Mouse (Mus musculus): ENCODE measurements around the gene Rpia. TPM values are rescaled to one million over a fixed set of nuclear protein-coding genes. Genes with fewer than 3 reads are reported as not detected.
A peak's percentile ranks its signal among the peaks of the same experiment; 100 is the strongest.
"Not testable (repeated sequence)": the region's sequence is repeated elsewhere in the genome, so short reads cannot be mapped to it uniquely, and the experiment has no call there.

Gene Rpia
- 2.4 and 3.9 TPM in 2 replicates for polyA plus RNA-seq (2016; fragmentation: Nextera tagmentation; extraction: Ambion mirVana)

DNA sequence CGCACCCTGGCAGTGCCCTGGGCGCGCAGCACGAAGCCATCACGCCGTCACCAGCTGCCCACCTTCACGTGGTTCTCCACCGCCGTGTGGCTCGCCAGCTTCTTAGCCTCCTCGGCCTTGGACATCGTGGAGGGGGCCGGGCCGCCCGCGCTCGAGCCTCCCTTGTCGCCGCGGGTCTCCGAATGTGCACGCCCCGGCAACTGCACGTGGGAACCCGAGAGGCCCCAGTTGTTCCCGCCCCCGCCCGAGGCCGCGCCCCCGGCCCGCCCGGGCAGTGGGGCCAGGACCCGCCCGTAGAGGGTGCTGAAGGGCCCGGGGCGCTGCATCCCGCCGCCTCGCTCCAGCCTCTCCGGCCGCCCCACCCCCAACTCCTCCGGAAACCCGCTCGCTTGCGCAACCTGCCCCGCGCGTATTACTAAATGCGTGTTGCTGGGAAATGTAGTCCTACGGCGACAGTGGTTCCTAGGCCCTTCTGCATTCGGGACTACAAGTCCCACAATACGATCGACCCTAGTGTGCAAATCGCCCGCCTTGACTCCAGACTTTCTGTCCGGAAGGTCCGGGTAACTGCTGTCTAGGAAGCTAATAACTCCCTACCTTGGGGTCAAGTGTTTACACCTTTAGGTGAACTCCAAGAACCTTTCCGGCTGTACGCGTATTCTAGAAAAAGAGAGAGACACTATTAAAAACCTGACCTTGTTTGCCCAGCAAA, at the start of gene Rpia:
TSS of gene Rpia (minus strand) at position 409 of the 712 bp plus-strand sequence.
- WGBS = under 1% methylated on average over 62 of the region's 62 CpGs
- peak within 1 kb of the TSS; percentile 60 for H3K27ac ChIP-seq (replicated peaks)
- peak within 1 kb of the TSS; percentile 83 for H3K9ac ChIP-seq (replicated peaks)
- peak within 1 kb of the TSS; percentile 86 for H3K4me2 ChIP-seq (replicated peaks)
- H3K9me3 ChIP-seq = no peaks in the 10 kb centered on the region
- ATAC-seq (ENCODE audit: low FRiP score, low read depth) = peak; percentile 97
- H3K4me1 ChIP-seq = peaks cover 24% of the 10 kb centered on the region
- 0 out of 2 replicates have a peak, but pooled peaks cover 7% of the 10 kb centered on the region for H3K36me3 ChIP-seq
- no peaks in the 10 kb centered on the region for H3K27me3 ChIP-seq
- H3K4me3 ChIP-seq = peak within 1 kb of the TSS; percentile 73

- peaks cover 10% of the 10 kb centered on the region; the same call in 1 of the 2 replicates for H3K4me1 ChIP-seq
Observed at GRCm38 (mm10) chr6:70840281-70840680, 48.2 kb upstream of the Rpia start.

GRCm38 (mm10) chr6:70838532-70838931, 46.5 kb upstream of the Rpia start:
- no peaks in the 10 kb centered on the region for H3K27me3 ChIP-seq
- no peaks in the 10 kb centered on the region for H3K9me3 ChIP-seq
- 59% methylated on average over 3 of the region's 3 CpGs for WGBS
- H3K4me1 ChIP-seq = peaks cover 5% of the 10 kb centered on the region; the same call in 1 of the 2 replicates
- no peak overlapping the region for H3K4me2 ChIP-seq (replicated peaks)
- no peak for ATAC-seq (ENCODE audit: low FRiP score, low read depth)
- no peaks in the 10 kb centered on the region for H3K36me3 ChIP-seq
- no peak overlapping the region for H3K9ac ChIP-seq (replicated peaks)
- H3K4me3 ChIP-seq = no peak overlapping the region
- no peak overlapping the region for H3K27ac ChIP-seq (replicated peaks)

More at GRCm38 (mm10) chr6:70840281-70840680, 48.2 kb upstream of the Rpia start:
- H3K27ac ChIP-seq (replicated peaks) = no peak overlapping the region
- no peak for ATAC-seq (ENCODE audit: low FRiP score, low read depth)
- H3K4me2 ChIP-seq (replicated peaks) = no peak overlapping the region
- no peaks in the 10 kb centered on the region for H3K9me3 ChIP-seq
- H3K27me3 ChIP-seq = no peaks in the 10 kb centered on the region
- H3K9ac ChIP-seq (replicated peaks) = no peak overlapping the region
- no peaks in the 10 kb centered on the region for H3K36me3 ChIP-seq
- H3K4me3 ChIP-seq = no peak overlapping the region
- 62% methylated on average over 5 of the region's 5 CpGs for WGBS

DNA sequence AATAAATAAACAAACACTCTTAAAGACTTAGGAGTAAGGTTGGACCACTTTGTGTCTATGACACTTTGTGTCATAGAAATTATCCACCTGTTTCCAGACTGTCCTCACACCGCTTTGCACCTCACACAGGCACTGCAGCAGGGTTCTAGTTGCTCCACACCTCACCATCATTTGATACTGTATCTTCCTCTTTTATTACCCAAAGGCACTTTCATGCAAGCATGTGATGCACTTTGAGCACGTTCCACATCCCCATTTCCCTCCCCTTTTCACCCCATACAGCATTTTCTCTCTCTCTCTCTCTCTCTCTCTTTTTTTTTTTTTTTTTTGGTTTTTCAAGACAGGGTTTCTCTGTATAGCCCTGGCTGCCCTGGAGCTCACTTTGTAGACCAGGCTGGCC, 45.3 kb upstream of the Rpia start:
- H3K36me3 ChIP-seq = no peaks in the 10 kb centered on the region
- H3K4me3 ChIP-seq = no peak overlapping the region
- no peak overlapping the region for H3K9ac ChIP-seq (replicated peaks)
- H3K27ac ChIP-seq (replicated peaks) = no peak overlapping the region
- H3K4me2 ChIP-seq (replicated peaks) = no peak overlapping the region
- H3K27me3 ChIP-seq = no peaks in the 10 kb centered on the region
- H3K4me1 ChIP-seq = no peaks in the 10 kb centered on the region
- H3K9me3 ChIP-seq = no peaks in the 10 kb centered on the region
- no peak for ATAC-seq (ENCODE audit: low FRiP score, low read depth)
- WGBS = 80% methylated on average over 2 of the region's 2 CpGs

DNA sequence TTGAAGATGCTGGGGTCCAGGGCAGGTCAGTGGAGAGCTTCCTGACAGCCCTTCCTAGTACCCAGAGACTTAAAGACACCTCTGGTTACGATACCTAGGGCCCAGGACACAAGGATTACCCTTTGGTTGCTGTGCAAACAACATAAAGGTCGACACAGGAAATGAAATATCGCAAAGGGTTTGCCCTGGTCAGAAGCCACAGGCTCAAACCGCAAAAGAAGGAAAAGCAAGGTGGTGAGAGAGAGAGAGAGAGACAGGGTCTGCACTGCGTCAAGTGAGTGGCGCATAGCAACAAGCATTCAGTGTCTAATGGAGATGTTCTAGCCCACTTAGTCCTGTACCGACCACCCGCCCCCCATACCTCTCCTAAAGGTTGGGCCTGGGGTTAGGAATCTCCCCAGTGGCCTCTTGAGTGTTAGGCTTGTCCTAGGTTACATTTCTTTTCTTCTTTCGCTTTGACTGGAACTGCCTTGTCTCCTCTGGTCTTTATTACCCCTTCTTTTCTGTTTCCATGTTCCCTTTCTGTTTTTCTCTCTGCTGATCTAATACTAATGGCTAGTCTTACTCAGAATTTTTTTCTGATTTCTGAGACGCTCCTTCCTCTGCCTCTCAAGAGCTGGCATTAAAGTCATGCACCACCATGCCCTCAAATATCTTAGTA, 39.3 kb upstream of the Rpia start:
- Histone ChIP-seq H3K36me3 (no peaks in the 10 kb centered on the region), H3K4me1 (no peaks in the 10 kb centered on the region), H3K4me2 (replicated peaks) (no peak overlapping the region), H3K9ac (replicated peaks) (no peak overlapping the region), H3K27ac (replicated peaks) (no peak overlapping the region), H3K27me3 (no peaks in the 10 kb centered on the region), H3K9me3 (no peaks in the 10 kb centered on the region), H3K4me3 (no peak overlapping the region)
- 83% methylated on average over 10 of the region's 10 CpGs for WGBS
- ATAC-seq (ENCODE audit: low FRiP score, low read depth) = no peak

GRCm38 (mm10) chr6:70830552-70830951, 38.5 kb upstream of the Rpia start:
- 85% methylated on average over 3 of the region's 3 CpGs for WGBS
- Histone ChIP-seq H3K4me1 (no peaks in the 10 kb centered on the region), H3K9me3 (no peaks in the 10 kb centered on the region), H3K4me2 (replicated peaks) (no peak overlapping the region), H3K36me3 (no peaks in the 10 kb centered on the region), H3K27me3 (no peaks in the 10 kb centered on the region), H3K27ac (replicated peaks) (no peak overlapping the region), H3K9ac (replicated peaks) (no peak overlapping the region), H3K4me3 (no peak overlapping the region)
- no peak for ATAC-seq (ENCODE audit: low FRiP score, low read depth)

- no peaks in the 10 kb centered on the region for H3K9me3 ChIP-seq
- ATAC-seq (ENCODE audit: low FRiP score, low read depth) = no peak
- H3K27me3 ChIP-seq = no peaks in the 10 kb centered on the region
- no peak overlapping the region for H3K9ac ChIP-seq (replicated peaks)
- H3K4me3 ChIP-seq = no peak overlapping the region
- no peaks in the 10 kb centered on the region for H3K4me1 ChIP-seq
- H3K4me2 ChIP-seq (replicated peaks) = no peak overlapping the region
- no peaks in the 10 kb centered on the region for H3K36me3 ChIP-seq
- H3K27ac ChIP-seq (replicated peaks) = no peak overlapping the region
- WGBS = 63% methylated on average over 2 of the region's 2 CpGs
Observed at GRCm38 (mm10) chr6:70829451-70829850, 37.4 kb upstream of the Rpia start.

GRCm38 (mm10) chr6:70824987-70825337, 32.9 kb upstream of the Rpia start:
- no peaks in the 10 kb centered on the region for H3K27me3 ChIP-seq
- H3K27ac ChIP-seq (replicated peaks) = peak overlapping the region; percentile 15; the same call in 1 of the 2 replicates
- H3K4me3 ChIP-seq = peak overlapping the region; percentile 44
- WGBS = 50% methylated on average over 4 of the region's 4 CpGs
- no peaks in the 10 kb centered on the region for H3K36me3 ChIP-seq
- peaks cover 6% of the 10 kb centered on the region; the same call in 1 of the 2 replicates for H3K4me1 ChIP-seq
- peak overlapping the region; percentile 59 for H3K9ac ChIP-seq (replicated peaks)
- peak overlapping the region; percentile 72 for H3K4me2 ChIP-seq (replicated peaks)
- no peak for ATAC-seq (ENCODE audit: low FRiP score, low read depth)
- no peaks in the 10 kb centered on the region for H3K9me3 ChIP-seq

DNA sequence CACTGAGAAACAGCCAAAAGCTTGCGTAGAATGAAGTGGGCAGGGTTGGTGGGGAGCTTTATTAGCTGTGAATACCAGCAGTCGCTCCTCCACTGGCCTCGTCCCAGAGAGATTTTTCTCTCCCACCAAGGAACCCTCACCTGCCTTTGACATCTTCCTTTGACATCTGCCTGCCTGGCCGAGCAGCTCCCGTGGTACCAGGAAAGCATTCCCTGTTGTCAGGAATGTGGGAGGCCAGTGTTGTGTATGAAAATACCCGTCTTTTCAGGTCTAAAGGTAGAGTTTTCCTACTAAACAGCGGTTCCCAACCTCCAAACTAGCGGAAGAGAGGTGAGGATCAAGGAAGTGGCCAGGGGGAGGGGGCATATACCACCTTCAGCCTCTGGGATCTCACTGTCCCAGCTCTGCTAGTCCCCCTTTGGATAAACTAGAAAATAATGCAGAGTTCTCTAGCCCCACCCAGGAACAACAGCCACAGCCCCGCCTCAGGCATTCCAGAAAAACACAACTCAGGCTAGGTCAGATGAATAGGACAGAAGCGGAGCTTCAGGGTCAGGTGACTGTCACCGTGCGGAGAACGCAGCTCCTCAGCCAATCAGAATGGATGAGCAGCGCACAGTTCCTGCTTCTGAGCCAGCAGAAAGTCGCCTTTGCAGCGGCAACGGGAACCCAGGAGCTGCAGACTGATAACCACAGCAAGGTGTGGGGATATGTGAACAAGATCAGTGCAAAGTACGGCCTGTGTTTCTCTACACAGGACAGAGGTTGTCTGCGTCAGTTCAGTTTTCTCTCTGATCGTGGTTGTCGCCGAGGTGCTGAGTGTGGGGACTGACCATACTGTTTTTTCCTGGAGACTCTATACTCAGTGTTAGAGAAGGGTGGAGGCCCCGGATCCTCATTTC, 32.3 kb upstream of the Rpia start:
- ATAC-seq (ENCODE audit: low FRiP score, low read depth) = peak; percentile 93
- WGBS = 9% methylated on average over 23 of the region's 23 CpGs
- peak overlapping the region; percentile 15; the same call in 1 of the 2 replicates for H3K27ac ChIP-seq (replicated peaks)

GRCm38 (mm10) chr6:70823277-70823676, 31.2 kb upstream of the Rpia start:
- H3K27me3 ChIP-seq; H3K36me3 ChIP-seq; H3K4me1 ChIP-seq; H3K4me2 ChIP-seq (replicated peaks); H3K27ac ChIP-seq (replicated peaks); H3K9me3 ChIP-seq; H3K4me3 ChIP-seq; ATAC-seq (ENCODE audit: low FRiP score, low read depth); H3K9ac ChIP-seq (replicated peaks): not testable (repeated sequence)
- WGBS = 69% methylated on average over 4 of the region's 4 CpGs

More for the DNA sequence above, 32.3 kb upstream of the Rpia start:
- Histone ChIP-seq H3K4me2 (replicated peaks) (peak overlapping the region; percentile 72), H3K9ac (replicated peaks) (peak overlapping the region; percentile 59), H3K4me1 (peaks cover 6% of the 10 kb centered on the region; the same call in 1 of the 2 replicates), H3K4me3 (peak overlapping the region; percentile 44), H3K9me3 (no peaks in the 10 kb centered on the region), H3K36me3 (no peaks in the 10 kb centered on the region), H3K27me3 (no peaks in the 10 kb centered on the region)

DNA sequence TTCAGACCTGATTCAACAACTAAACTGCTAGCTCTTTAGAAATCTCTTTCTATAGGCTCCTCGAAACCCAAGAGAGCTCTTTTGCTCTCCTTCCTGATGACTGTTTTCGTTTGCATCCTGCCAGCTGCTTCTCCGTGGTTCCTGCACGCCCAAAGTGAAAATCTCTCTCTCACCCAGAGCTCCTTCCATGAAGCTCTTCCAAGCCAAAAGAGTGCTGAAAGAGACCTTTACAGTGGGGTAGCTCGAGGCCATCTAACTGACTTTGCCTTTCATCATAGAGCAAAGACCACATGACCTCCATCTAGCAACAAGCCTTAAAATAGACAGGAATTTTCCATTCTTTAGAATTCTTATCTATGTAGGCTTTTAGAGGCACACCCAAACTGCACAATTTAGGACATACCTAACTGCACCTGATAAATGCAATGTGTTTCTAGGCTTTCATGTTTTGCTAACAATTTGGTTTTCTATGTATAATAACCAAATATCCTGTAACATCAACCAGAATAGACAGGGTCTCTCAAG, 30.4 kb upstream of the Rpia start:
- ATAC-seq (ENCODE audit: low FRiP score, low read depth) = no peak
- no peaks in the 10 kb centered on the region for H3K27me3 ChIP-seq
- no peaks in the 10 kb centered on the region for H3K9me3 ChIP-seq
- no peak overlapping the region for H3K4me3 ChIP-seq
- H3K4me1 ChIP-seq = peaks cover 6% of the 10 kb centered on the region; the same call in 1 of the 2 replicates
- H3K9ac ChIP-seq (replicated peaks) = no peak overlapping the region
- WGBS = 72% methylated on average over 5 of the region's 5 CpGs
- no peak overlapping the region for H3K27ac ChIP-seq (replicated peaks)
- no peak overlapping the region for H3K4me2 ChIP-seq (replicated peaks)
- H3K36me3 ChIP-seq = no peaks in the 10 kb centered on the region
